Mouse (Mus musculus): ENCODE data around the gene Cryaa. TPM values are rescaled to one million over a fixed set of nuclear protein-coding genes. Genes with fewer than 3 reads are reported as not detected.
A peak's percentile ranks its signal among the peaks of the same experiment; 100 is the strongest.
"Not testable (repeated sequence)": the region's sequence is repeated elsewhere in the genome, so short reads cannot be mapped to it uniquely, and the experiment has no call there.

The Cryaa gene
- polyA plus RNA-seq, 1 experiment from 2014 or later = not detected

- not testable (repeated sequence) for H3K36me3 ChIP-seq; DNase-seq (ENCODE audit: low spot score); H3K27ac ChIP-seq; H3K9me3 ChIP-seq; H3K27me3 ChIP-seq (ENCODE audit: insufficient read depth, poor library complexity, severe bottlenecking); H3K4me3 ChIP-seq
- WGBS = 83% methylated on average over 7 of the region's 7 CpGs
- H3K4me1 ChIP-seq = peaks cover 32% of the 10 kb centered on the region
These were observed 17.7 kb downstream of the Cryaa start for GRCm38 (mm10) chr17:31695356-31695755.

- H3K9me3 ChIP-seq = no peaks in the 10 kb centered on the region
- no peaks in the 10 kb centered on the region for H3K27me3 ChIP-seq (ENCODE audit: insufficient read depth, poor library complexity, severe bottlenecking)
- peak overlapping the region; percentile 59; the same call in 1 of the 2 replicates for H3K27ac ChIP-seq
- no peaks in the 10 kb centered on the region for H3K36me3 ChIP-seq
- 73% methylated on average over 11 of the region's 11 CpGs for WGBS
- H3K4me3 ChIP-seq = no peak overlapping the region
- H3K4me1 ChIP-seq = peaks cover 26% of the 10 kb centered on the region
- no peak for DNase-seq (ENCODE audit: low spot score)
These were observed 20.7 kb downstream of the Cryaa start for GRCm38 (mm10) chr17:31698347-31698746.

GRCm38 (mm10) chr17:31703276-31703980 is 25.8 kb downstream of the Cryaa start:
- DNase-seq (ENCODE audit: low spot score) = no peak

GRCm38 (mm10) chr17:31705271-31706020 is 27.8 kb downstream of the Cryaa start:
- no peak overlapping the region for H3K27ac ChIP-seq
- 74% methylated on average over 20 of the region's 20 CpGs for WGBS
- no peaks in the 10 kb centered on the region for H3K27me3 ChIP-seq (ENCODE audit: insufficient read depth, poor library complexity, severe bottlenecking)
- no peak for DNase-seq (ENCODE audit: low spot score)
- peaks cover 4% of the 10 kb centered on the region; the same call in 1 of the 2 replicates for H3K4me1 ChIP-seq
- no peaks in the 10 kb centered on the region for H3K9me3 ChIP-seq
- no peaks in the 10 kb centered on the region for H3K36me3 ChIP-seq
- no peak overlapping the region for H3K4me3 ChIP-seq

More at GRCm38 (mm10) chr17:31703276-31703980, 25.8 kb downstream of the Cryaa start:
- 71% methylated on average over 6 of the region's 6 CpGs for WGBS
- Histone ChIP-seq H3K4me1 (peaks cover 7% of the 10 kb centered on the region; the same call in 1 of the 2 replicates), H3K27ac (no peak overlapping the region), H3K9me3 (no peaks in the 10 kb centered on the region), H3K4me3 (no peak overlapping the region), H3K27me3 (ENCODE audit: insufficient read depth, poor library complexity, severe bottlenecking) (no peaks in the 10 kb centered on the region), H3K36me3 (no peaks in the 10 kb centered on the region)

- Histone ChIP-seq H3K36me3 (no peaks in the 10 kb centered on the region), H3K4me3 (no peak overlapping the region), H3K27me3 (ENCODE audit: insufficient read depth, poor library complexity, severe bottlenecking) (no peaks in the 10 kb centered on the region), H3K9me3 (no peaks in the 10 kb centered on the region), H3K4me1 (no peaks in the 10 kb centered on the region; the same call in 1 of the 2 replicates), H3K27ac (no peak overlapping the region)
- no peak for DNase-seq (ENCODE audit: low spot score)
- 57% methylated on average over 7 of the region's 7 CpGs for WGBS
These were observed 31.6 kb downstream of the Cryaa start for GRCm38 (mm10) chr17:31709121-31709741.

- H3K36me3 ChIP-seq = no peaks in the 10 kb centered on the region
- no peaks in the 10 kb centered on the region; the same call in 1 of the 2 replicates for H3K4me1 ChIP-seq
- no peak overlapping the region for H3K4me3 ChIP-seq
- WGBS = 65% methylated on average over 8 of the region's 8 CpGs
- DNase-seq (ENCODE audit: low spot score) = no peak
- no peak overlapping the region for H3K27ac ChIP-seq
- H3K27me3 ChIP-seq (ENCODE audit: insufficient read depth, poor library complexity, severe bottlenecking) = no peaks in the 10 kb centered on the region
- no peaks in the 10 kb centered on the region for H3K9me3 ChIP-seq
These were observed 32.8 kb downstream of the Cryaa start for GRCm38 (mm10) chr17:31710455-31710854.

- no peak overlapping the region for H3K4me3 ChIP-seq
- H3K36me3 ChIP-seq = no peaks in the 10 kb centered on the region
- WGBS = 83% methylated on average over 9 of the region's 9 CpGs
- H3K4me1 ChIP-seq = peaks cover 6% of the 10 kb centered on the region
- H3K9me3 ChIP-seq = no peaks in the 10 kb centered on the region
- no peaks in the 10 kb centered on the region for H3K27me3 ChIP-seq (ENCODE audit: insufficient read depth, poor library complexity, severe bottlenecking)
- H3K27ac ChIP-seq = no peak overlapping the region
- DNase-seq (ENCODE audit: low spot score) = no peak
These were observed 36.1 kb downstream of the Cryaa start for GRCm38 (mm10) chr17:31713709-31714108.

GRCm38 (mm10) chr17:31714125-31714524 is 36.5 kb downstream of the Cryaa start:
- Histone ChIP-seq H3K36me3 (no peaks in the 10 kb centered on the region), H3K4me3 (no peak overlapping the region), H3K27me3 (ENCODE audit: insufficient read depth, poor library complexity, severe bottlenecking) (no peaks in the 10 kb centered on the region), H3K27ac (no peak overlapping the region), H3K4me1 (peaks cover 6% of the 10 kb centered on the region), H3K9me3 (no peaks in the 10 kb centered on the region)
- no peak for DNase-seq (ENCODE audit: low spot score)
- WGBS = 79% methylated on average over 3 of the region's 3 CpGs

- Histone ChIP-seq H3K4me1 (peaks cover 6% of the 10 kb centered on the region), H3K27me3 (ENCODE audit: insufficient read depth, poor library complexity, severe bottlenecking) (no peaks in the 10 kb centered on the region), H3K27ac (no peak overlapping the region), H3K4me3 (no peak overlapping the region), H3K9me3 (no peaks in the 10 kb centered on the region), H3K36me3 (no peaks in the 10 kb centered on the region)
- 87% methylated on average over 11 of the region's 11 CpGs for WGBS
- no peak for DNase-seq (ENCODE audit: low spot score)
These were observed 37.4 kb downstream of the Cryaa start for GRCm38 (mm10) chr17:31715006-31715405.

GRCm38 (mm10) chr17:31721637-31722036 is 44.0 kb downstream of the Cryaa start:
- H3K27ac ChIP-seq = no peak overlapping the region
- 85% methylated on average over 6 of the region's 6 CpGs for WGBS
- peaks cover 35% of the 10 kb centered on the region for H3K4me1 ChIP-seq
- no peak overlapping the region for H3K4me3 ChIP-seq
- 0 out of 2 replicates have a peak, but pooled peaks cover 10% of the 10 kb centered on the region for H3K27me3 ChIP-seq (ENCODE audit: insufficient read depth, poor library complexity, severe bottlenecking)
- H3K9me3 ChIP-seq = no peaks in the 10 kb centered on the region
- H3K36me3 ChIP-seq = no peaks in the 10 kb centered on the region
- no peak for DNase-seq (ENCODE audit: low spot score)

- DNase-seq (ENCODE audit: low spot score) = no peak
- no peaks in the 10 kb centered on the region for H3K9me3 ChIP-seq
- H3K4me3 ChIP-seq = no peak overlapping the region
- 0 out of 2 replicates have a peak, but pooled peaks cover 10% of the 10 kb centered on the region for H3K27me3 ChIP-seq (ENCODE audit: insufficient read depth, poor library complexity, severe bottlenecking)
- H3K36me3 ChIP-seq = no peaks in the 10 kb centered on the region
- peak overlapping the region; percentile 59 for H3K27ac ChIP-seq
- H3K4me1 ChIP-seq = peaks cover 64% of the 10 kb centered on the region
- 26% methylated on average over 6 of the region's 6 CpGs for WGBS
These were observed 47.8 kb downstream of the Cryaa start for GRCm38 (mm10) chr17:31725366-31725765.

- DNase-seq (ENCODE audit: low spot score) = no peak
- WGBS = 91% methylated on average over 5 of the region's 5 CpGs
- H3K4me1 ChIP-seq = peaks cover 73% of the 10 kb centered on the region
- H3K36me3 ChIP-seq = no peaks in the 10 kb centered on the region
- no peaks in the 10 kb centered on the region for H3K9me3 ChIP-seq
- H3K27me3 ChIP-seq (ENCODE audit: insufficient read depth, poor library complexity, severe bottlenecking) = 0 out of 2 replicates have a peak, but pooled peaks cover 10% of the 10 kb centered on the region
- peak overlapping the region; percentile 59 for H3K27ac ChIP-seq
- H3K4me3 ChIP-seq = no peak overlapping the region
These were observed 48.6 kb downstream of the Cryaa start for GRCm38 (mm10) chr17:31726216-31726615.

- no peaks in the 10 kb centered on the region for H3K36me3 ChIP-seq
- 0 out of 2 replicates have a peak, but pooled peaks cover 10% of the 10 kb centered on the region for H3K27me3 ChIP-seq (ENCODE audit: insufficient read depth, poor library complexity, severe bottlenecking)
- H3K4me3 ChIP-seq = no peak overlapping the region
- H3K4me1 ChIP-seq = peaks cover 82% of the 10 kb centered on the region
- DNase-seq (ENCODE audit: low spot score) = no peak
- no peaks in the 10 kb centered on the region for H3K9me3 ChIP-seq
- 64% methylated on average over 4 of the region's 4 CpGs for WGBS
- peak overlapping the region; percentile 64; the same call in 1 of the 2 replicates for H3K27ac ChIP-seq
These were observed 49.6 kb downstream of the Cryaa start for GRCm38 (mm10) chr17:31727230-31727629.
